ENCODE assay signal across 11 mouse cellular contexts in genomic region chr9:87298900-87299299, GRCm38 (mm10). TPM values are rescaled to one million over a fixed set of nuclear protein-coding genes. Genes with fewer than 3 reads are reported as not detected.
DNase-seq lines count a peak whose midpoint lies in the region; ATAC-seq lines count a peak whose summit lies in the region.
"Had no signal": no experiment of that assay in that cellular context is flagged by ENCODE, and none has a peak within 500 bp of the region (broad histone marks: within the 10 kb centered on the region; RNA-seq: fewer than 3 reads in every experiment).

No protein-coding gene starts in this region.

- no peak overlapping the region for H3K4me2 ChIP-seq in intestine, embryonic 14.5 days (ENCODE audit: low read length)
- no peak overlapping the region for H3K4me2 ChIP-seq in intestine, embryonic 15.5 days (replicated peaks)
- no peak overlapping the region for H3K4me2 ChIP-seq in embryonic facial prominence, embryonic 14.5 days (ENCODE audit: low read depth, low read length)
- H3K4me2 ChIP-seq: forebrain, embryonic 12.5 days had no signal

- DNase-seq in intestine, embryonic 14.5 days (ENCODE audit: low spot score) = peak; percentile 45
- peak; percentile 20 for DNase-seq in cerebellum, adult 11 months
- DNase-seq in embryonic facial prominence, embryonic 14.5 days (ENCODE audit: low spot score) = peak; percentile 58
- DNase-seq in layer of hippocampus, postnatal 36 days = peak; percentile 40 to 47
- no peak for DNase-seq in kidney, adult 8-10 months
- DNase-seq in gastrocnemius, postnatal 25 days = no peak
- DNase-seq in urinary bladder, adult 18-20 months (ENCODE audit: low spot score in 2 of 2) = no peak
- DNase-seq: lung, postnatal 4 days had no signal

- H3K4me3 ChIP-seq in intestine, embryonic 14.5 days (ENCODE audit: low read depth, low read length) = no peak overlapping the region
- H3K4me3 ChIP-seq in intestine, embryonic 15.5 days (replicated peaks) = no peak overlapping the region
- no peak overlapping the region for H3K4me3 ChIP-seq in embryonic facial prominence, embryonic 14.5 days (ENCODE audit: low read depth, low read length)
- H3K4me3 ChIP-seq: forebrain, embryonic 12.5 days; heart, embryonic 10.5 days had no signal

- H3K27me3 ChIP-seq in intestine, embryonic 14.5 days (replicated peaks; ENCODE audit: control insufficient read depth, insufficient read depth, low read length) = no peaks in the 10 kb centered on the region
- H3K27me3 ChIP-seq in intestine, embryonic 15.5 days (replicated peaks) = no peaks in the 10 kb centered on the region
- no peaks in the 10 kb centered on the region for H3K27me3 ChIP-seq in embryonic facial prominence, embryonic 14.5 days (replicated peaks; ENCODE audit: control insufficient read depth, insufficient read depth, low read length)
- H3K27me3 ChIP-seq: forebrain, embryonic 12.5 days had no signal

- no peaks in the 10 kb centered on the region for H3K4me1 ChIP-seq in intestine, embryonic 14.5 days (replicated peaks; ENCODE audit: control insufficient read depth, insufficient read depth, low read length)
- no peaks in the 10 kb centered on the region for H3K4me1 ChIP-seq in intestine, embryonic 15.5 days (replicated peaks)
- peaks cover 8% of the 10 kb centered on the region for H3K4me1 ChIP-seq in embryonic facial prominence, embryonic 14.5 days (ENCODE audit: control insufficient read depth, insufficient read depth, low read length)
- H3K4me1 ChIP-seq: forebrain, embryonic 12.5 days had no signal

- H3K9ac ChIP-seq in intestine, embryonic 14.5 days (ENCODE audit: low read length) = no peak overlapping the region
- H3K9ac ChIP-seq in intestine, embryonic 15.5 days = no peak overlapping the region
- H3K9ac ChIP-seq in embryonic facial prominence, embryonic 14.5 days (ENCODE audit: low read depth, low read length) = no peak overlapping the region
- H3K9ac ChIP-seq: forebrain, embryonic 12.5 days had no signal

- no peaks in the 10 kb centered on the region for H3K9me3 ChIP-seq in intestine, embryonic 14.5 days (ENCODE audit: control insufficient read depth, low read length)
- H3K9me3 ChIP-seq in intestine, embryonic 15.5 days = no peaks in the 10 kb centered on the region
- H3K9me3 ChIP-seq in embryonic facial prominence, embryonic 14.5 days (ENCODE audit: control insufficient read depth, low read length) = no peaks in the 10 kb centered on the region
- H3K9me3 ChIP-seq: forebrain, embryonic 12.5 days; heart, embryonic 10.5 days had no signal

- H3K36me3 ChIP-seq in intestine, embryonic 14.5 days (ENCODE audit: control insufficient read depth, insufficient read depth, low read length) = no peaks in the 10 kb centered on the region
- H3K36me3 ChIP-seq in intestine, embryonic 15.5 days = no peaks in the 10 kb centered on the region
- no peaks in the 10 kb centered on the region for H3K36me3 ChIP-seq in embryonic facial prominence, embryonic 14.5 days (ENCODE audit: control insufficient read depth, insufficient read depth, low read length)
- H3K36me3 ChIP-seq: forebrain, embryonic 12.5 days; heart, embryonic 10.5 days had no signal

- H3K27ac ChIP-seq in intestine, embryonic 14.5 days (ENCODE audit: low read depth) = no peak overlapping the region
- no peak overlapping the region for H3K27ac ChIP-seq in intestine, embryonic 15.5 days
- no peak overlapping the region for H3K27ac ChIP-seq in embryonic facial prominence, embryonic 14.5 days (replicated peaks; ENCODE audit: low read depth, low read length)
- H3K27ac ChIP-seq: forebrain, embryonic 12.5 days; heart, embryonic 10.5 days had no signal

- ATAC-seq in intestine, embryonic 14.5 days (replicated peaks; ENCODE audit: low FRiP score, low TSS enrichment, low read depth) = no peak
- ATAC-seq in intestine, embryonic 15.5 days = no peak
- peak; percentile 68 for ATAC-seq in embryonic facial prominence, embryonic 14.5 days (ENCODE audit: low read depth)

- WGBS in intestine, embryonic 14.5 days = 55% methylated on average over 12 of the region's 12 CpGs
- 61% methylated on average over 12 of the region's 12 CpGs for WGBS in intestine, embryonic 15.5 days
- 40% methylated on average over 12 of the region's 12 CpGs for WGBS in embryonic facial prominence, embryonic 14.5 days

RNA-seq across cellular contexts. Expression of gene Cep162, which starts 43.6 kb away (rescaled TPM):
- polyA plus RNA-seq in intestine, embryonic 14.5 days (2014; fragmentation: Nextera tagmentation; extraction: Ambion mirVana) = 6.4 and 7.3 TPM in 2 replicates
- polyA plus RNA-seq in intestine, embryonic 15.5 days (2015; fragmentation: Nextera tagmentation; extraction: Ambion mirVana) = 4.7 and 5.0 TPM in 2 replicates
- 5.9 and 6.3 TPM in 2 replicates for polyA plus RNA-seq in embryonic facial prominence, embryonic 14.5 days (2014; fragmentation: Nextera tagmentation; extraction: Ambion mirVana)
- total RNA-seq in layer of hippocampus, postnatal 36 days (2021) = 10 to 100 TPM; 11.8 to 12.1 TPM
- 1 to 10 TPM; 1.7 to 2.0 TPM for total RNA-seq in gastrocnemius, postnatal 25 days (2021)

Comparison
In these comparisons a context has a peak if more than half of its experiments do, and no peak if none do; other contexts are left out.
1. DNase-seq: peak in intestine, embryonic 14.5 days (single experiment), cerebellum, adult 11 months (single experiment), embryonic facial prominence, embryonic 14.5 days (single experiment) and layer of hippocampus, postnatal 36 days (2 of 2); none in kidney, adult 8-10 months (0 of 2), gastrocnemius, postnatal 25 days (single experiment) and urinary bladder, adult 18-20 months (0 of 2).